Mouse (Mus musculus): ENCODE data around the gene Kcnj8. TPM values are rescaled to one million over a fixed set of nuclear protein-coding genes. Genes with fewer than 3 reads are reported as not detected.
"Not testable (repeated sequence)": the region's sequence is repeated elsewhere in the genome, so short reads cannot be mapped to it uniquely, and the experiment has no call there.

The Kcnj8 gene
- total and polyA plus RNA-seq, 3 experiments, result not detected

- Histone ChIP-seq H3K9me3 (replicated peaks; ENCODE audit: insufficient read depth, low read length) (no peaks in the 10 kb centered on the region), H3K27me3 (ENCODE audit: control insufficient read depth in 1 of 2, insufficient read depth in 2 of 2, low read length in 2 of 2) (no peaks in the 10 kb centered on the region), H3K36me3 (ENCODE audit: control insufficient read depth in 1 of 2, insufficient read depth in 2 of 2, low read length in 2 of 2) (no peaks in the 10 kb centered on the region), H3K27ac (ENCODE audit: control insufficient read depth, low read depth, low read length) (no peak overlapping the region), H3K79me2 (ENCODE audit: control insufficient read depth, insufficient read depth, low read length, poor library complexity) (no peaks in the 10 kb centered on the region), H3K4me3 (ENCODE audit: control insufficient read depth in 1 of 2, insufficient read depth in 1 of 2, low read depth in 2 of 2, low read length in 2 of 2) (no peak overlapping the region), H3K4me1 (ENCODE audit: control insufficient read depth in 1 of 2, insufficient read depth in 2 of 2, low read length in 2 of 2) (no peaks in the 10 kb centered on the region), H3K9ac (ENCODE audit: control insufficient read depth, low read depth, low read length, poor library complexity, severe bottlenecking) (no peak overlapping the region)
- TF ChIP-seq CTCF (IDR thresholded peaks at IDR 0.05 in 2 of 3, conservative IDR thresholded peaks at IDR 0.05 in 1 of 3; ENCODE audit: control insufficient read depth in 1 of 3, insufficient read depth in 1 of 3, low read depth in 2 of 3, low read length in 3 of 3, poor library complexity in 1 of 3, severe bottlenecking in 1 of 3) (no peak), ETS1 (IDR thresholded peaks at IDR 0.05; ENCODE audit: low read depth, low read length) (no peak), POLR2A (IDR thresholded peaks at IDR 0.05; ENCODE audit: control insufficient read depth in 1 of 2, insufficient read depth in 1 of 2, low read depth in 1 of 2, low read length in 2 of 2, poor library complexity in 1 of 2) (no peak), SMC3 (IDR thresholded peaks at IDR 0.05; ENCODE audit: low read depth, low read length) (no peak), MYC (IDR thresholded peaks at IDR 0.05; ENCODE audit: low read depth, low read length) (no peak), GABPA (IDR thresholded peaks at IDR 0.05; ENCODE audit: low read depth, low read length) (no peak), ZC3H11A (IDR thresholded peaks at IDR 0.05; ENCODE audit: low read depth, low read length) (no peak), ZKSCAN1 (IDR thresholded peaks at IDR 0.05; ENCODE audit: low read depth, low read length) (no peak), RCOR1 (IDR thresholded peaks at IDR 0.05; ENCODE audit: low read depth, low read length) (no peak), USF1 (IDR thresholded peaks at IDR 0.05; ENCODE audit: low read depth, low read length) (no peak), EP300 (IDR thresholded peaks at IDR 0.05; ENCODE audit: low read depth in 1 of 2, low read length in 2 of 2) (no peak), NRF1 (IDR thresholded peaks at IDR 0.05; ENCODE audit: insufficient read depth, low read depth, low read length, poor library complexity, severe bottlenecking) (no peak), RAD21 (IDR thresholded peaks at IDR 0.05; ENCODE audit: low read depth, low read length) (no peak), MYB (IDR thresholded peaks at IDR 0.05; ENCODE audit: low read depth, low read length) (no peak), GATA1 (IDR thresholded peaks at IDR 0.05; ENCODE audit: low read depth, low read length) (no peak), MAZ (IDR thresholded peaks at IDR 0.05; ENCODE audit: low read depth, low read length) (no peak), MAX (IDR thresholded peaks at IDR 0.05; ENCODE audit: low read length) (no peak), MEF2A (IDR thresholded peaks at IDR 0.05; ENCODE audit: extremely low read depth, insufficient replicate concordance, low read depth, low read length, poor library complexity, severe bottlenecking) (no peak), KAT2A (conservative IDR thresholded peaks at IDR 0.05; ENCODE audit: low read depth, low read length) (no peak), NELFE (IDR thresholded peaks at IDR 0.05; ENCODE audit: low read depth, low read length) (no peak)
- no peak for DNase-seq (ENCODE audit: low read depth, low spot score)
Observed at GRCm38 (mm10) chr6:142521591-142522110, 49.8 kb downstream of the Kcnj8 start.

GRCm38 (mm10) chr6:142519110-142519509, 52.3 kb downstream of the Kcnj8 start:
- DNase-seq (ENCODE audit: low read depth, low spot score), result peak; percentile 50
- peak; percentile 28 to 81 (median 65); a peak in 5 of 6 replicates for TF ChIP-seq CTCF (IDR thresholded peaks at IDR 0.05 in 2 of 3, conservative IDR thresholded peaks at IDR 0.05 in 1 of 3; ENCODE audit: control insufficient read depth in 1 of 3, insufficient read depth in 1 of 3, low read depth in 2 of 3, low read length in 3 of 3, poor library complexity in 1 of 3, severe bottlenecking in 1 of 3)
- no peak for TF ChIP-seq RCOR1 (IDR thresholded peaks at IDR 0.05; ENCODE audit: low read depth, low read length)
- peak; percentile 79 for TF ChIP-seq ZC3H11A (IDR thresholded peaks at IDR 0.05; ENCODE audit: low read depth, low read length)
- no peak for TF ChIP-seq ETS1 (IDR thresholded peaks at IDR 0.05; ENCODE audit: low read depth, low read length)
- TF ChIP-seq SMC3 (IDR thresholded peaks at IDR 0.05; ENCODE audit: low read depth, low read length), result peak; percentile 85
- TF ChIP-seq GATA1 (IDR thresholded peaks at IDR 0.05; ENCODE audit: low read depth, low read length), result no peak
- TF ChIP-seq RAD21 (IDR thresholded peaks at IDR 0.05; ENCODE audit: low read depth, low read length), result peak; percentile 86
- TF ChIP-seq JUND (IDR thresholded peaks at IDR 0.05; ENCODE audit: low read depth, low read length), result no peak
- no peak for TF ChIP-seq USF1 (IDR thresholded peaks at IDR 0.05; ENCODE audit: low read depth, low read length)
- no peaks in the 10 kb centered on the region for H3K27me3 ChIP-seq (ENCODE audit: control insufficient read depth in 1 of 2, insufficient read depth in 2 of 2, low read length in 2 of 2)
- no peak overlapping the region for H3K4me3 ChIP-seq (ENCODE audit: control insufficient read depth in 1 of 2, insufficient read depth in 1 of 2, low read depth in 2 of 2, low read length in 2 of 2)
- no peaks in the 10 kb centered on the region for H3K9me3 ChIP-seq (replicated peaks; ENCODE audit: insufficient read depth, low read length)
- H3K4me1 ChIP-seq (ENCODE audit: control insufficient read depth in 1 of 2, insufficient read depth in 2 of 2, low read length in 2 of 2), result no peaks in the 10 kb centered on the region
- H3K27ac ChIP-seq (ENCODE audit: control insufficient read depth, low read depth, low read length), result no peak overlapping the region
- no peaks in the 10 kb centered on the region for H3K79me2 ChIP-seq (ENCODE audit: control insufficient read depth, insufficient read depth, low read length, poor library complexity)
- H3K9ac ChIP-seq (ENCODE audit: control insufficient read depth, low read depth, low read length, poor library complexity, severe bottlenecking), result no peak overlapping the region
- H3K36me3 ChIP-seq (ENCODE audit: control insufficient read depth in 1 of 2, insufficient read depth in 2 of 2, low read length in 2 of 2), result no peaks in the 10 kb centered on the region

GRCm38 (mm10) chr6:142515379-142515778, 56.0 kb downstream of the Kcnj8 start:
- H3K4me1 ChIP-seq (ENCODE audit: control insufficient read depth in 1 of 2, insufficient read depth in 2 of 2, low read length in 2 of 2); H3K9me3 ChIP-seq (replicated peaks; ENCODE audit: insufficient read depth, low read length); H3K9ac ChIP-seq (ENCODE audit: control insufficient read depth, low read depth, low read length, poor library complexity, severe bottlenecking); H3K4me3 ChIP-seq (ENCODE audit: control insufficient read depth in 1 of 2, insufficient read depth in 1 of 2, low read depth in 2 of 2, low read length in 2 of 2); H3K36me3 ChIP-seq (ENCODE audit: control insufficient read depth in 1 of 2, insufficient read depth in 2 of 2, low read length in 2 of 2); H3K27me3 ChIP-seq (ENCODE audit: control insufficient read depth in 1 of 2, insufficient read depth in 2 of 2, low read length in 2 of 2); H3K79me2 ChIP-seq (ENCODE audit: control insufficient read depth, insufficient read depth, low read length, poor library complexity); H3K27ac ChIP-seq (ENCODE audit: control insufficient read depth, low read depth, low read length); DNase-seq (ENCODE audit: low read depth, low spot score): not testable (repeated sequence)

Measured in MEL (cell line).